Mouse (Mus musculus): ENCODE measurements around the gene Polr1e. TPM values are rescaled to one million over a fixed set of nuclear protein-coding genes. Genes with fewer than 3 reads are reported as not detected.
"Not testable (repeated sequence)": the region's sequence is repeated elsewhere in the genome, so short reads cannot be mapped to it uniquely, and the experiment has no call there.

Polr1e gene
- polyA plus RNA-seq, 1 experiment: 35.1 TPM

GRCm38 (mm10) chr4:45037455-45038410 is 19.4 kb downstream of the Polr1e start:
- H3K27me3 ChIP-seq (ENCODE audit: control insufficient read depth, insufficient read depth, low read length, poor library complexity, severe bottlenecking): no peaks in the 10 kb centered on the region
- no peak overlapping the region for H3K27ac ChIP-seq (ENCODE audit: insufficient read depth, low read length)
- H3K36me3 ChIP-seq (ENCODE audit: control insufficient read depth, insufficient read depth, low read length, poor library complexity, severe bottlenecking): no peaks in the 10 kb centered on the region
- H3K4me1 ChIP-seq (ENCODE audit: control insufficient read depth, insufficient read depth, low read length): no peaks in the 10 kb centered on the region
- H3K9me3 ChIP-seq (replicated peaks; ENCODE audit: control insufficient read depth, insufficient read depth, low read length, poor library complexity, severe bottlenecking): no peaks in the 10 kb centered on the region
- no peak for TF ChIP-seq CTCF (IDR thresholded peaks at IDR 0.05; ENCODE audit: low read depth, low read length)
- TF ChIP-seq EP300 (IDR thresholded peaks at IDR 0.05; ENCODE audit: insufficient read depth, low read depth, low read length): no peak
- H3K9ac ChIP-seq (ENCODE audit: low read depth, poor library complexity, severe bottlenecking): no peak overlapping the region
- H3K4me3 ChIP-seq (ENCODE audit: low read depth, low read length): no peak overlapping the region

DNA sequence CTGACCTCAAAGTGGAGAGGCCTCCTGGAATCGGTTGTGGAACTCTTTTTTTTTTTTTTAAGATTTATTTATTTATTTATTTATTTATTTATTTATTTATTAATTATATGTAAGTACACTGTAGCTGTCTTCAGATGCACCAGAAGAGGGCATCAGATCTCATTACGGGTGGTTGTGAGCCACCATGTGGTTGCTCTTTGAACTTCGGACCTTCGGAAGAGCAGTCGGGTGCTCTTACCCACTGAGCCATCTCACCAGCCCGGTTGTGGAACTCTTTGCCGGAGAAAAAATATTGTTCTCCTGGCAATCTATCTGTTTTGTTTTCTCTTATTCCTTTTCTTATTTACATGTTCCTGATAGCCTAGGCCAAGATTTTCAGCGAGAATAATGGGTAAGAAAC is 20.5 kb downstream of the Polr1e start:
- not testable (repeated sequence) for H3K36me3 ChIP-seq (ENCODE audit: control insufficient read depth, insufficient read depth, low read length, poor library complexity, severe bottlenecking); H3K9ac ChIP-seq (ENCODE audit: low read depth, poor library complexity, severe bottlenecking); H3K27ac ChIP-seq (ENCODE audit: insufficient read depth, low read length); H3K27me3 ChIP-seq (ENCODE audit: control insufficient read depth, insufficient read depth, low read length, poor library complexity, severe bottlenecking); H3K4me3 ChIP-seq (ENCODE audit: low read depth, low read length); H3K9me3 ChIP-seq (replicated peaks; ENCODE audit: control insufficient read depth, insufficient read depth, low read length, poor library complexity, severe bottlenecking); H3K4me1 ChIP-seq (ENCODE audit: control insufficient read depth, insufficient read depth, low read length)

- H3K9me3 ChIP-seq (replicated peaks; ENCODE audit: control insufficient read depth, insufficient read depth, low read length, poor library complexity, severe bottlenecking); H3K4me3 ChIP-seq (ENCODE audit: low read depth, low read length); H3K27me3 ChIP-seq (ENCODE audit: control insufficient read depth, insufficient read depth, low read length, poor library complexity, severe bottlenecking); H3K36me3 ChIP-seq (ENCODE audit: control insufficient read depth, insufficient read depth, low read length, poor library complexity, severe bottlenecking); H3K27ac ChIP-seq (ENCODE audit: insufficient read depth, low read length); H3K9ac ChIP-seq (ENCODE audit: low read depth, poor library complexity, severe bottlenecking); H3K4me1 ChIP-seq (ENCODE audit: control insufficient read depth, insufficient read depth, low read length): not testable (repeated sequence)
These were observed 21.2 kb downstream of the Polr1e start for GRCm38 (mm10) chr4:45039546-45039945.

- Histone ChIP-seq H3K36me3 (ENCODE audit: control insufficient read depth, insufficient read depth, low read length, poor library complexity, severe bottlenecking) (no peaks in the 10 kb centered on the region), H3K9ac (ENCODE audit: low read depth, poor library complexity, severe bottlenecking) (no peak overlapping the region)
- TF ChIP-seq CTCF (IDR thresholded peaks at IDR 0.05; ENCODE audit: low read depth, low read length) (no peak), EP300 (IDR thresholded peaks at IDR 0.05; ENCODE audit: insufficient read depth, low read depth, low read length) (no peak), POLR2A (IDR thresholded peaks at IDR 0.05; ENCODE audit: insufficient read depth, low read length) (no peak)
These were observed 22.4 kb downstream of the Polr1e start for GRCm38 (mm10) chr4:45040795-45041194.

DNA sequence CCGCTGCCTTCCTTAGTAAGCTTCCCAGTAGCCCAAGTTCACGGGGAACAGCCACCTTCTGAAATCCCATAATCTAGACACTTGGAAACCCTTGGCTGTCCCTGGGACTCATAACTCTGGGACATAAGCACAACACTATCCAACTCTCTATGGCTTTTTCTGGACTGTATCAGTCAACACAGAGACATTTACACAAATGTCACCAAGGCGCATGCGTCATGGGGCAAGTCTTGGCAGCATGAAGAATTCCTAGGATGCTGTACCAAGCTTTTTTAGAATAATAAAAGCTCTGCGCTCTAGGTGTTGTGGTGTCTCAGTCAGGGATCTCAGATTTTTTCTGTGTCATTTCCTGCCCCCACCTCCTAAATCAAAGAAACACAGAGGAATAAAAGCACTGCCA is 28.3 kb downstream of the Polr1e start:
- Histone ChIP-seq H3K4me1 (ENCODE audit: control insufficient read depth, insufficient read depth, low read length) (no peaks in the 10 kb centered on the region), H3K27me3 (ENCODE audit: control insufficient read depth, insufficient read depth, low read length, poor library complexity, severe bottlenecking) (no peaks in the 10 kb centered on the region), H3K36me3 (ENCODE audit: control insufficient read depth, insufficient read depth, low read length, poor library complexity, severe bottlenecking) (no peaks in the 10 kb centered on the region), H3K27ac (ENCODE audit: insufficient read depth, low read length) (no peak overlapping the region), H3K4me3 (ENCODE audit: low read depth, low read length) (no peak overlapping the region), H3K9ac (ENCODE audit: low read depth, poor library complexity, severe bottlenecking) (no peak overlapping the region), H3K9me3 (replicated peaks; ENCODE audit: control insufficient read depth, insufficient read depth, low read length, poor library complexity, severe bottlenecking) (no peaks in the 10 kb centered on the region)
- TF ChIP-seq CTCF (IDR thresholded peaks at IDR 0.05; ENCODE audit: low read depth, low read length) (no peak), EP300 (IDR thresholded peaks at IDR 0.05; ENCODE audit: insufficient read depth, low read depth, low read length) (no peak), POLR2A (IDR thresholded peaks at IDR 0.05; ENCODE audit: insufficient read depth, low read length) (no peak)

More at GRCm38 (mm10) chr4:45040795-45041194, 22.4 kb downstream of the Polr1e start:
- Histone ChIP-seq H3K4me1 (ENCODE audit: control insufficient read depth, insufficient read depth, low read length) (no peaks in the 10 kb centered on the region), H3K9me3 (replicated peaks; ENCODE audit: control insufficient read depth, insufficient read depth, low read length, poor library complexity, severe bottlenecking) (no peaks in the 10 kb centered on the region), H3K27ac (ENCODE audit: insufficient read depth, low read length) (no peak overlapping the region), H3K27me3 (ENCODE audit: control insufficient read depth, insufficient read depth, low read length, poor library complexity, severe bottlenecking) (no peaks in the 10 kb centered on the region), H3K4me3 (ENCODE audit: low read depth, low read length) (no peak overlapping the region)

- Histone ChIP-seq H3K36me3 (ENCODE audit: control insufficient read depth, insufficient read depth, low read length, poor library complexity, severe bottlenecking) (no peaks in the 10 kb centered on the region), H3K9ac (ENCODE audit: low read depth, poor library complexity, severe bottlenecking) (no peak overlapping the region)
These were observed 29.0 kb downstream of the Polr1e start for GRCm38 (mm10) chr4:45047286-45047887.

More at GRCm38 (mm10) chr4:45047286-45047887, 29.0 kb downstream of the Polr1e start:
- Histone ChIP-seq H3K4me1 (ENCODE audit: control insufficient read depth, insufficient read depth, low read length) (no peaks in the 10 kb centered on the region), H3K27me3 (ENCODE audit: control insufficient read depth, insufficient read depth, low read length, poor library complexity, severe bottlenecking) (no peaks in the 10 kb centered on the region), H3K27ac (ENCODE audit: insufficient read depth, low read length) (no peak overlapping the region), H3K4me3 (ENCODE audit: low read depth, low read length) (no peak overlapping the region), H3K9me3 (replicated peaks; ENCODE audit: control insufficient read depth, insufficient read depth, low read length, poor library complexity, severe bottlenecking) (no peaks in the 10 kb centered on the region)
- TF ChIP-seq EP300 (IDR thresholded peaks at IDR 0.05; ENCODE audit: insufficient read depth, low read depth, low read length): no peak
- TF ChIP-seq POLR2A (IDR thresholded peaks at IDR 0.05; ENCODE audit: insufficient read depth, low read length): no peak
- TF ChIP-seq CTCF (IDR thresholded peaks at IDR 0.05; ENCODE audit: low read depth, low read length): no peak
